Mouse (Mus musculus): ENCODE measurements around the gene Ide. TPM values are rescaled to one million over a fixed set of nuclear protein-coding genes. Genes with fewer than 3 reads are reported as not detected.

The Ide gene
- polyA plus RNA-seq, 1 experiment from 2014 or later, result 37.3 TPM

- Histone ChIP-seq H3K9me3 (replicated peaks; ENCODE audit: low read length) (no peaks in the 10 kb centered on the region), H3K27me3 (ENCODE audit: insufficient read depth, low read length) (no peaks in the 10 kb centered on the region), H3K4me3 (replicated peaks; ENCODE audit: low read depth, low read length) (no peak overlapping the region), H3K9ac (ENCODE audit: low read depth, low read length) (no peak overlapping the region), H3K4me1 (replicated peaks; ENCODE audit: insufficient read depth, low read length) (0 out of 2 replicates have a peak, but pooled peaks cover 4% of the 10 kb centered on the region), H3K4me2 (ENCODE audit: low read length) (no peak overlapping the region), H3K36me3 (ENCODE audit: insufficient read depth, low read length) (no peaks in the 10 kb centered on the region), H3K27ac (no peak overlapping the region)
- whole genome bisulfite sequencing, result 70% methylated on average over 5 of the region's 5 CpGs
- ATAC-seq (replicated peaks; ENCODE audit: low FRiP score, low read depth), result no peak
- no peak for TF ChIP-seq CTCF (IDR thresholded peaks at IDR 0.05; ENCODE audit: low read depth)
- DNase-seq (ENCODE audit: low spot score), result no peak
These were observed 3.3 kb upstream of the Ide start for GRCm38 (mm10) chr19:37340931-37341330.

GRCm38 (mm10) chr19:37340495-37340894 lies 2.8 kb upstream of the Ide start:
- Histone ChIP-seq H3K27ac (no peak overlapping the region), H3K4me3 (replicated peaks; ENCODE audit: low read depth, low read length) (no peak overlapping the region), H3K36me3 (ENCODE audit: insufficient read depth, low read length) (no peaks in the 10 kb centered on the region), H3K9ac (ENCODE audit: low read depth, low read length) (no peak overlapping the region), H3K27me3 (ENCODE audit: insufficient read depth, low read length) (no peaks in the 10 kb centered on the region), H3K4me1 (replicated peaks; ENCODE audit: insufficient read depth, low read length) (0 out of 2 replicates have a peak, but pooled peaks cover 4% of the 10 kb centered on the region), H3K4me2 (ENCODE audit: low read length) (no peak overlapping the region), H3K9me3 (replicated peaks; ENCODE audit: low read length) (no peaks in the 10 kb centered on the region)
- TF ChIP-seq CTCF (IDR thresholded peaks at IDR 0.05; ENCODE audit: low read depth), result no peak
- no peak for ATAC-seq (replicated peaks; ENCODE audit: low FRiP score, low read depth)
- no peak for DNase-seq (ENCODE audit: low spot score)
- 74% methylated on average over 5 of the region's 5 CpGs for WGBS

GRCm38 (mm10) chr19:37335392-37335791 lies 2.3 kb downstream of the Ide start:
- ATAC-seq (replicated peaks; ENCODE audit: low FRiP score, low read depth) (no peak), DNase-seq (ENCODE audit: low spot score) (no peak)
- H3K4me1 ChIP-seq (replicated peaks; ENCODE audit: insufficient read depth, low read length), result 0 out of 2 replicates have a peak, but pooled peaks cover 4% of the 10 kb centered on the region
- H3K36me3 ChIP-seq (ENCODE audit: insufficient read depth, low read length), result no peaks in the 10 kb centered on the region
- H3K9me3 ChIP-seq (replicated peaks; ENCODE audit: low read length), result no peaks in the 10 kb centered on the region
- H3K4me3 ChIP-seq (replicated peaks; ENCODE audit: low read depth, low read length), result no peak overlapping the region
- H3K27me3 ChIP-seq (ENCODE audit: insufficient read depth, low read length), result no peaks in the 10 kb centered on the region
- no peak for TF ChIP-seq CTCF (IDR thresholded peaks at IDR 0.05; ENCODE audit: low read depth)
- 73% methylated on average over 1 of the region's 1 CpGs for WGBS
- H3K9ac ChIP-seq (ENCODE audit: low read depth, low read length), result no peak overlapping the region
- no peak overlapping the region for H3K27ac ChIP-seq
- no peak overlapping the region for H3K4me2 ChIP-seq (ENCODE audit: low read length)

- ATAC-seq (replicated peaks; ENCODE audit: low FRiP score, low read depth) (no peak), DNase-seq (ENCODE audit: low spot score) (no peak)
- Histone ChIP-seq H3K27ac (no peak overlapping the region), H3K4me3 (replicated peaks; ENCODE audit: low read depth, low read length) (no peak overlapping the region), H3K4me2 (ENCODE audit: low read length) (no peak overlapping the region), H3K9me3 (replicated peaks; ENCODE audit: low read length) (no peaks in the 10 kb centered on the region), H3K9ac (ENCODE audit: low read depth, low read length) (no peak overlapping the region), H3K4me1 (replicated peaks; ENCODE audit: insufficient read depth, low read length) (no peaks in the 10 kb centered on the region), H3K36me3 (ENCODE audit: insufficient read depth, low read length) (0 out of 2 replicates have a peak, but pooled peaks cover 5% of the 10 kb centered on the region), H3K27me3 (ENCODE audit: insufficient read depth, low read length) (no peaks in the 10 kb centered on the region)
- 90% methylated on average over 5 of the region's 5 CpGs for WGBS
- no peak for TF ChIP-seq CTCF (IDR thresholded peaks at IDR 0.05; ENCODE audit: low read depth)
These were observed 4.3 kb downstream of the Ide start for GRCm38 (mm10) chr19:37333357-37333756.

- TF ChIP-seq CTCF (IDR thresholded peaks at IDR 0.05; ENCODE audit: low read depth), result no peak
- no peaks in the 10 kb centered on the region for H3K4me1 ChIP-seq (replicated peaks; ENCODE audit: insufficient read depth, low read length)
- no peak overlapping the region for H3K4me3 ChIP-seq (replicated peaks; ENCODE audit: low read depth, low read length)
- 0 out of 2 replicates have a peak, but pooled peaks cover 9% of the 10 kb centered on the region for H3K36me3 ChIP-seq (ENCODE audit: insufficient read depth, low read length)
- ATAC-seq (replicated peaks; ENCODE audit: low FRiP score, low read depth) (no peak), DNase-seq (ENCODE audit: low spot score) (no peak)
- H3K9ac ChIP-seq (ENCODE audit: low read depth, low read length), result no peak overlapping the region
- no peak overlapping the region for H3K4me2 ChIP-seq (ENCODE audit: low read length)
- 82% methylated on average over 4 of the region's 4 CpGs for WGBS
- H3K27me3 ChIP-seq (ENCODE audit: insufficient read depth, low read length), result no peaks in the 10 kb centered on the region
- H3K27ac ChIP-seq, result no peak overlapping the region
- no peaks in the 10 kb centered on the region for H3K9me3 ChIP-seq (replicated peaks; ENCODE audit: low read length)
These were observed 4.9 kb downstream of the Ide start for GRCm38 (mm10) chr19:37332726-37333125.

GRCm38 (mm10) chr19:37327216-37327615 lies 10.4 kb downstream of the Ide start:
- TF ChIP-seq CTCF (IDR thresholded peaks at IDR 0.05; ENCODE audit: low read depth), result no peak
- Histone ChIP-seq H3K27ac (no peak overlapping the region), H3K4me2 (ENCODE audit: low read length) (no peak overlapping the region), H3K36me3 (ENCODE audit: insufficient read depth, low read length) (0 out of 2 replicates have a peak, but pooled peaks cover 9% of the 10 kb centered on the region), H3K9ac (ENCODE audit: low read depth, low read length) (no peak overlapping the region), H3K4me3 (replicated peaks; ENCODE audit: low read depth, low read length) (no peak overlapping the region), H3K4me1 (replicated peaks; ENCODE audit: insufficient read depth, low read length) (no peaks in the 10 kb centered on the region), H3K9me3 (replicated peaks; ENCODE audit: low read length) (no peaks in the 10 kb centered on the region), H3K27me3 (ENCODE audit: insufficient read depth, low read length) (no peaks in the 10 kb centered on the region)
- ATAC-seq (replicated peaks; ENCODE audit: low FRiP score, low read depth), result no peak
- no peak for DNase-seq (ENCODE audit: low spot score)
- WGBS, result 86% methylated on average over 5 of the region's 5 CpGs

GRCm38 (mm10) chr19:37323566-37323965 lies 14.1 kb downstream of the Ide start:
- ATAC-seq (replicated peaks; ENCODE audit: low FRiP score, low read depth), result no peak
- no peak for TF ChIP-seq CTCF (IDR thresholded peaks at IDR 0.05; ENCODE audit: low read depth)
- Histone ChIP-seq H3K27ac (no peak overlapping the region), H3K9ac (ENCODE audit: low read depth, low read length) (no peak overlapping the region), H3K4me2 (ENCODE audit: low read length) (no peak overlapping the region), H3K27me3 (ENCODE audit: insufficient read depth, low read length) (no peaks in the 10 kb centered on the region), H3K4me3 (replicated peaks; ENCODE audit: low read depth, low read length) (no peak overlapping the region), H3K36me3 (ENCODE audit: insufficient read depth, low read length) (0 out of 2 replicates have a peak, but pooled peaks cover 3% of the 10 kb centered on the region), H3K4me1 (replicated peaks; ENCODE audit: insufficient read depth, low read length) (no peaks in the 10 kb centered on the region), H3K9me3 (replicated peaks; ENCODE audit: low read length) (no peaks in the 10 kb centered on the region)
- WGBS, result 40% methylated on average over 3 of the region's 3 CpGs
- no peak for DNase-seq (ENCODE audit: low spot score)
